Mouse (Mus musculus): ENCODE data around the gene Natd1. TPM values are rescaled to one million over a fixed set of nuclear protein-coding genes. Genes with fewer than 3 reads are reported as not detected.

The Natd1 gene
- polyA plus RNA-seq, 2 experiments: 10.7 to 11.1 TPM

- ATAC-seq (ENCODE audit: insufficient read depth) (no peak), DNase-seq (ENCODE audit: low read depth in 3 of 3, low spot score in 3 of 3) (no peak)
- Histone ChIP-seq H3K9ac (replicated peaks) (peak overlapping the region; percentile 99), H3K27me3 (ENCODE audit: control insufficient read depth, insufficient read depth, low read length) (no peaks in the 10 kb centered on the region), H3K36me3 (replicated peaks; ENCODE audit: control insufficient read depth, insufficient read depth, low read depth) (peaks cover 8% of the 10 kb centered on the region), H3K9me3 (ENCODE audit: control insufficient read depth, low read length) (no peaks in the 10 kb centered on the region), H3K4me3 (ENCODE audit: insufficient read depth in 1 of 2, low read depth in 2 of 2, low read length in 2 of 2) (peak overlapping the region; percentile 91 to 95), H3K4me2 (ENCODE audit: low read depth) (peak overlapping the region; percentile 77), H3K27ac (peak overlapping the region; percentile 85), H3K4me1 (replicated peaks; ENCODE audit: control insufficient read depth in 2 of 2, insufficient read depth in 2 of 2, low read length in 1 of 2) (peaks cover 46 to 59% of the 10 kb centered on the region in 2 experiments)
- 3% methylated on average over 7 of the region's 7 CpGs for WGBS (ENCODE audit: insufficient replicate concordance)
- TF ChIP-seq CTCF (IDR thresholded peaks at IDR 0.05; ENCODE audit: low read depth) (no peak), EP300 (IDR thresholded peaks at IDR 0.05; ENCODE audit: low read depth) (no peak)
Measured at GRCm38 (mm10) chr11:60932503-60933020, 18.0 kb upstream of the Natd1 start.

GRCm38 (mm10) chr11:60931869-60932481 lies 17.4 kb upstream of the Natd1 start, which contains the start of gene Map2k3:
Gene Map2k3, plus strand, starts transcription at chr11:60932033.
- DNase-seq (ENCODE audit: low read depth in 3 of 3, low spot score in 3 of 3): peak; percentile 95 to 96 (median 95)
- peak within 1 kb of the TSS; percentile 99 for H3K9ac ChIP-seq (replicated peaks)
- peak; percentile 82 for ATAC-seq (ENCODE audit: insufficient read depth)
- H3K9me3 ChIP-seq (ENCODE audit: control insufficient read depth, low read length): no peaks in the 10 kb centered on the region
- peaks cover 8% of the 10 kb centered on the region for H3K36me3 ChIP-seq (replicated peaks; ENCODE audit: control insufficient read depth, insufficient read depth, low read depth)
- H3K4me3 ChIP-seq (ENCODE audit: insufficient read depth in 1 of 2, low read depth in 2 of 2, low read length in 2 of 2): peak within 1 kb of the TSS; percentile 91 to 95
- H3K4me2 ChIP-seq (ENCODE audit: low read depth): peak within 1 kb of the TSS; percentile 77
- H3K4me1 ChIP-seq (replicated peaks; ENCODE audit: control insufficient read depth in 2 of 2, insufficient read depth in 2 of 2, low read length in 1 of 2): peaks cover 44 to 58% of the 10 kb centered on the region in 2 experiments
- WGBS (ENCODE audit: insufficient replicate concordance): 0% methylated on average over 59 of the region's 59 CpGs
- peak within 1 kb of the TSS; percentile 85 for H3K27ac ChIP-seq
- no peaks in the 10 kb centered on the region for H3K27me3 ChIP-seq (ENCODE audit: control insufficient read depth, insufficient read depth, low read length)
- TF ChIP-seq EP300 (IDR thresholded peaks at IDR 0.05; ENCODE audit: low read depth) (no peak), CTCF (IDR thresholded peaks at IDR 0.05; ENCODE audit: low read depth) (no peak)

GRCm38 (mm10) chr11:60931282-60931868 lies 16.8 kb upstream of the Natd1 start:
- ATAC-seq (ENCODE audit: insufficient read depth) (peak; percentile 3), DNase-seq (ENCODE audit: low read depth in 3 of 3, low spot score in 3 of 3) (no peak)
- Histone ChIP-seq H3K9me3 (ENCODE audit: control insufficient read depth, low read length) (no peaks in the 10 kb centered on the region), H3K4me2 (ENCODE audit: low read depth) (peak overlapping the region; percentile 72), H3K27me3 (ENCODE audit: control insufficient read depth, insufficient read depth, low read length) (no peaks in the 10 kb centered on the region), H3K4me1 (replicated peaks; ENCODE audit: control insufficient read depth in 2 of 2, insufficient read depth in 2 of 2, low read length in 1 of 2) (peaks cover 44 to 58% of the 10 kb centered on the region in 2 experiments), H3K27ac (peak overlapping the region; percentile 1; the same call in 1 of the 2 replicates), H3K4me3 (ENCODE audit: insufficient read depth in 1 of 2, low read depth in 2 of 2, low read length in 2 of 2) (peak overlapping the region; percentile 72 to 95), H3K9ac (replicated peaks) (peak overlapping the region; percentile 60), H3K36me3 (replicated peaks; ENCODE audit: control insufficient read depth, insufficient read depth, low read depth) (peaks cover 8% of the 10 kb centered on the region)
- no peak for TF ChIP-seq EP300 (IDR thresholded peaks at IDR 0.05; ENCODE audit: low read depth)
- no peak for TF ChIP-seq CTCF (IDR thresholded peaks at IDR 0.05; ENCODE audit: low read depth)
- 2% methylated on average over 30 of the region's 30 CpGs for WGBS (ENCODE audit: insufficient replicate concordance)

GRCm38 (mm10) chr11:60930724-60931281 lies 16.3 kb upstream of the Natd1 start:
- Histone ChIP-seq H3K27me3 (ENCODE audit: control insufficient read depth, insufficient read depth, low read length) (no peaks in the 10 kb centered on the region), H3K27ac (no peak overlapping the region; the same call in 1 of the 2 replicates), H3K36me3 (replicated peaks; ENCODE audit: control insufficient read depth, insufficient read depth, low read depth) (peaks cover 8% of the 10 kb centered on the region), H3K4me1 (replicated peaks; ENCODE audit: control insufficient read depth in 2 of 2, insufficient read depth in 2 of 2, low read length in 1 of 2) (peaks cover 42 to 57% of the 10 kb centered on the region in 2 experiments), H3K9me3 (ENCODE audit: control insufficient read depth, low read length) (no peaks in the 10 kb centered on the region), H3K4me2 (ENCODE audit: low read depth) (peak overlapping the region; percentile 72), H3K4me3 (ENCODE audit: insufficient read depth in 1 of 2, low read depth in 2 of 2, low read length in 2 of 2) (peak overlapping the region; percentile 72 to 95), H3K9ac (replicated peaks) (peak overlapping the region; percentile 60)
- WGBS (ENCODE audit: insufficient replicate concordance): 19% methylated on average over 7 of the region's 7 CpGs
- ATAC-seq (ENCODE audit: insufficient read depth): no peak
- TF ChIP-seq CTCF (IDR thresholded peaks at IDR 0.05; ENCODE audit: low read depth) (no peak), EP300 (IDR thresholded peaks at IDR 0.05; ENCODE audit: low read depth) (no peak)
- no peak for DNase-seq (ENCODE audit: low read depth in 3 of 3, low spot score in 3 of 3)

GRCm38 (mm10) chr11:60927264-60927663 lies 12.7 kb upstream of the Natd1 start:
- Histone ChIP-seq H3K36me3 (replicated peaks; ENCODE audit: control insufficient read depth, insufficient read depth, low read depth) (no peaks in the 10 kb centered on the region), H3K9ac (replicated peaks) (peak overlapping the region; percentile 40), H3K4me1 (replicated peaks; ENCODE audit: control insufficient read depth in 2 of 2, insufficient read depth in 2 of 2, low read length in 1 of 2) (peaks cover 47 to 60% of the 10 kb centered on the region in 2 experiments), H3K4me2 (ENCODE audit: low read depth) (peak overlapping the region; percentile 45), H3K4me3 (ENCODE audit: insufficient read depth in 1 of 2, low read depth in 2 of 2, low read length in 2 of 2) (no peak overlapping the region), H3K9me3 (ENCODE audit: control insufficient read depth, low read length) (no peaks in the 10 kb centered on the region), H3K27me3 (ENCODE audit: control insufficient read depth, insufficient read depth, low read length) (no peaks in the 10 kb centered on the region), H3K27ac (peak overlapping the region; percentile 47)
- DNase-seq (ENCODE audit: low read depth in 3 of 3, low spot score in 3 of 3) (peak; percentile 91), ATAC-seq (ENCODE audit: insufficient read depth) (peak; percentile 19; the same call in 1 of the 2 replicates)
- WGBS (ENCODE audit: insufficient replicate concordance): under 1% methylated on average over 9 of the region's 9 CpGs
- TF ChIP-seq EP300 (IDR thresholded peaks at IDR 0.05; ENCODE audit: low read depth) (no peak), CTCF (IDR thresholded peaks at IDR 0.05; ENCODE audit: low read depth) (peak; percentile 96)

Data from liver, embryonic 14.5 days (tissue).